Mouse (Mus musculus) G1E (cell line): ENCODE data around the gene Dact3.

Experiments
- CTCF ChIP-seq: IDR thresholded peaks from 2 replicates; pipeline ENCODE4 v1.5.1; 2012; ENCODE audit warnings: low read depth, low read length, inconsistent platforms, mixed read lengths
- GATA2 ChIP-seq: IDR thresholded peaks from 2 replicates; pipeline ENCODE4 v1.6.1; 2012; ENCODE audit warnings: low read depth, low read length, inconsistent platforms, borderline replicate concordance
- POLR2AphosphoS5 ChIP-seq: IDR thresholded peaks from 2 replicates; pipeline ENCODE4 v1.6.1; 2012; ENCODE audit warnings: low read depth, low read length, inconsistent platforms; ENCODE audit not compliant: insufficient replicate concordance
- TAL1 ChIP-seq: conservative IDR thresholded peaks from 2 replicates; pipeline ENCODE4 v1.6.1; 2012; ENCODE audit warnings: low read depth, low read length, inconsistent platforms, mixed read lengths

DNA sequence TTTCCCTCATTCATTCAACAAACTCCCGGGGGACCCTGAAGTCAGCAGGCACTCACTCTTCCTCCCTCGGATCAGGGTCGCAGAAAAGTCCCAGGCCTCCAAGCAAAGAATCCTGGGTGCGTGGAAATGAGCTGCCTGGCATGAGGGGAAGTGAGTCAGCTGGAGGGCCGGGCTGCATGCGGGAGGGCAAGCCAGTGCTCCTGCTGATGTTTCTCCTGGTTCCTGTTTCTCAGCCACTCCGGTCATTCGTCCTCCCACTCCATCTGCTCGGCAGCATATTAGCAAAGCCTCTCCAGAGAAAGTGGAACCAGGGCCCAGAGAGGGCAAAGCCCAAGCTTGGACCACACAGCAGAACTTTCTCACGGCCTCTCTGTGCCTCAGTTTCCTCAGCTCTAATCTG is 34.8 kb downstream of the Dact3 start:
- no peak for TF ChIP-seq CTCF
- no peak for TF ChIP-seq TAL1
- no peak for TF ChIP-seq POLR2AphosphoS5
- no peak for TF ChIP-seq GATA2
